Mouse (Mus musculus): ENCODE data around the gene Arhgap42.

Arhgap42 gene

DNA sequence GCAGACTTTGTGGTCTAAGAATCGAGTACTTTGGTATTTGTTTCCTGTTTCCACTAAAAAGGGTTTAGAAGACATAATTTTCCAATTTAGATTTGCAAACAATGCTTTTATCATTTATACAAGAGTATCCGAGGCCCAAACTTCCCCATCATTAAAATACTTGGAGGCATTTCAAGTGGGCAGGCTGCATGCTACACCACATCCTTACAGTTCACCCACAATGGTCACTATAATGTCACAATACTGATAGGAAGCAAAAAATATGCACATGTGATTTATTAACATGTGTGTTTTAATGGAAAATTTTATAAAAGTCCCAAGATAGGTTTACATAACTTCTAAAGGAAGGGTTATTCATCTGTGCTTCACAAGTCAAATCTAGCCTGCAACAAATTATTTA lies 242.4 kb downstream of the Arhgap42 start:
- no peak for DNase-seq

- no peak for DNase-seq
Measured at GRCm38 (mm10) chr9:8982315-8982714, 256.6 kb downstream of the Arhgap42 start.

- no peak for DNase-seq
Measured at GRCm38 (mm10) chr9:8977775-8978174, 261.1 kb downstream of the Arhgap42 start.

DNA sequence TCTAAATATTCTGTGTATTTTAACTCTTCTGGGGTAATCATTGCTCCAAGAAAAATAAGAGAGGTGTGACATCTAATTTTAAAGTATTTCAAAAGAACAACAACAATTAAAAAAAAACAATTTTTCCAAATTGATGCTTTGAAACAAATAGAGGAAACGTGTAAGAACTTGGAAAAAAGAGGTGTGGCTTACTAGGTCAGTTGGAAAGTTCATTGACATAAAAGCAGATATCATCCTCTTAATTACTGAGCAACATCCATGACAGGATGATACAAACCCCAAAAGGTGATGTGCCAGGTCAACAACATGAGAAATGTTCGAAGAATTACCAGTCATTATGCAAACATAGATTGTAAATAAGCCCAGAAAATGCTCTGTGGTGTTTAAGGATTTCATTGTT lies 267.4 kb downstream of the Arhgap42 start, which contains the start of gene Gm16485:
Gm16485 (plus strand) TSS at position 301 of the 400 bp plus-strand sequence.
- no peak for DNase-seq

- no peak for DNase-seq
Measured at GRCm38 (mm10) chr9:8970240-8970639, 268.7 kb downstream of the Arhgap42 start.

DNA sequence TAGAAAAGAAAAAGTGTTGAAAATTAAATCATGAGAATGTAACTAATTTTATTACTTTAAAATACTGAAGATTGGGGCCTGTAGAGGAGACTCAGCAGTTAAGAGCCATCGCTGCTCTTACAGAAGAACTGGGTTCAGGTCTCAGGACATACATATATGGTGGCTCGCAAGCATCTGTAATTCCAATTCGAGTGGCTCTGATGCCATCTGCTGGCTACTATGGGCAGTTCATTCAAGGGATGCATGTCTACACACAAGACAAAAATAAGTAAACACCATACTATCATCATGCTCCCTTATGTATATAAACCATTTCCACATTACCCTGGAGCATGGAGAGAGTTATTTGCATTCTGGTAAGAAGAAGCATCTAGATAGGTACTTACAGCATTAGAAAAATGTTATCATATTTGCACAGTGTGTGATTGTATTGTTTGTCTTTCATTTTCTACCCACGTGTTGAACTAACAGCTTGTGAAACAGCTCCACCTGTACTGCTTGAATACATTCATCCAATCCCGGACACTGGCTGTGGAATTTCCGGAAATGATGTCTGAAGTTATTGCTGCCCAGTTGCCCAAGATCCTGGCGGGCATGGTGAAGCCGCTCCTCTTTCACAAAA lies 274.3 kb downstream of the Arhgap42 start:
- DNase-seq: peak; percentile 7 to 19

GRCm38 (mm10) chr9:8953306-8953705 lies 285.6 kb downstream of the Arhgap42 start:
- DNase-seq: no peak
